Mouse (Mus musculus): ENCODE results near the gene Zfp821.

Zfp821 gene

DNA sequence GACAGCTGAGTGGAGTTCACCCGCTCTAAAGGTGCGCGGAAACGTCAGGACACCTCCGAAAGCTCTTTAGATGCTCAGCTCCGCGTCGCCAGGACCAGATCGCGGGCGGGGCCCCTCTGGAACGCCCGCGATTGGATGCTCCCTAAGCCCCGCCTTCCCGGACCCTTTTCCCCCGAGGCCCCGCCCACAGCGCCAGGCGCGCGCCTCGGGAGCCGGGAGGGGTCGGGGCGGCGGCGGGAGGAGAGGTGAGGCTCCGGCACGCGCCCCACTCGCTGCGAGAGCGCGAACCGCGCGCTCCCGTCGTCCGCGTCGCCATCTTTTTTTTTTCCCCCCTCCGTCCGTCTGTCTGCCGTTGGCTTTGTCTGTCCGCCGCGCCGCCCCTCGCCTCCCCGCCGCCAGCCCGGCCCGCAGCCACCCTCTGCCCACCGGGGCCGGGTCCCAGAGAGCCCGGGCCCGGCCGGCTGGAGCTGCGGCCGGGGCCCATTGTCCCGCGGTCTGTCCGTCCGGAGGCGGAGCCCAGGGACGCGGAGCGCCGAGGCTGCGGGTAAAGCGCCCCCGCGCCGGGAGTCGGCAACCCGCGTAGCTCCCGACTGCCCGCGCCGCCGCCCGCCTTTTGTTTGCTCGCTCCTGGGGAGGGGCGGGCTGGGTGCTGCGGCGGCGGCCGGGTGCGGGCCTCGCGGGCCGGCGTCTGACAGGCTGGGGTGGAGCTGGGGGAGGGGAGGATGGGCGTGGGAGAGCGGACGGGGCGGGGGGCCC, at the start of gene Zfp821:
Gene Zfp821 (plus strand): TSS at position 227 of the 756 bp plus-strand sequence.
- DNase-seq (ENCODE audit: low spot score): peak; percentile 93

GRCm38 (mm10) chr8:109656860-109657259, 48.5 kb upstream of the Zfp821 start:
- no peak for DNase-seq (ENCODE audit: low spot score)

DNA sequence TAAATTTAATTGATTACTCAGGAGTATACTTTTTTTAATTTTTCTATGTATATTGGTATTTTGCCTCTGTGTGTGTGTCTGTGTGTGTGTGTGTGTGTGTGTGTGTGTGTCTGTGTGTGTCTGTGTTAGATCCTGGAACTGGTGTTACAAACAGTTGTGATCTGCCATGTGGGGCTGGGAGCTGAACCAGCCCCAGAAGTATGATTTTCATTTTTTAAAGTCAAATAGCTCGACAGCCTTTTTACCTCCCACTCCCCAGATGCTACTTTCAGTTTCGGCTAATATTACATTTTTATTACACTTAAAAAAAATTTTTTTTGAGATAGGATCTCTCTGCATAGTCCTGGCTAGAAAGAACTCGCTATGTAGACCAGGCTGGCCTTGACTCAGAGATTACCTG, 43.0 kb upstream of the Zfp821 start:
- DNase-seq (ENCODE audit: low spot score): no peak

DNA sequence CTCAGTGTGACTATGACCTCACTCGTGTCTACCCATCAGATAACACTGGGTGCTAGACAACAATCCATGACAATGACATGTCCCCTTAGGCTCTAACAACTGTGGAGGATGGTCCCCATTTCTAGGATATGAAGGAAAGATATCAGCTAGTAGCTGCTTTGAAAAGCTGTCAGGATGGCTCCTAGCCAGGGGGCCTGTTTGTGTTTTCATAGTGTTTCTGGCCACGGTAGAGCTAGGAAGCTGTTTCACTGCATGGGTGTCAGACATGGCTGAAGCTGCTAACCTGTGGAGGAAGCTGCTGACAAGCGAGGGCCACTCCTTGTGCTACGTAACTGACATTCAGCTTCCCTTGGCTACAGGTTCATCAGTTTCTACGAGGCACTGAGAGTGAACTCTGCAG, 38.7 kb upstream of the Zfp821 start:
- no peak for DNase-seq (ENCODE audit: low spot score)

DNA sequence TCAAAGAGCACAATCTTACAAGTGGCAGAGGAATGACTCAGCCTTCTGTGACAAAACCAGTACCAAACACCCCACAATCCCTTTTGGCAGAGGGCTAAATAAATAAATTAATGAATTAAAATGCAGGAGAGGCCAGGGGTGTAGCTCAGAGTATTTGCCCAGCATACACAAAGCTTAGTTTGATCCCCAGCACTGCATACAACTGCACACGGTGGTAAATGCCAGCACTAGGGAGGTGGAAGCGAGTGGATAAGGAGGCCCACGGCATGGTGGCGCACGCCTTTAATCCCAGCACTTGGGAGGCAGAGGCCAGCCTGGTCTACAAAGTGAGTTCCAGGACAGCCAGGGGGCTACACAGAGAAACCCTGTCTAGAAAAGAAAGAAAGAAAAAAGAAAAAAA, 32.7 kb upstream of the Zfp821 start:
- no peak for DNase-seq (ENCODE audit: low spot score)

DNA sequence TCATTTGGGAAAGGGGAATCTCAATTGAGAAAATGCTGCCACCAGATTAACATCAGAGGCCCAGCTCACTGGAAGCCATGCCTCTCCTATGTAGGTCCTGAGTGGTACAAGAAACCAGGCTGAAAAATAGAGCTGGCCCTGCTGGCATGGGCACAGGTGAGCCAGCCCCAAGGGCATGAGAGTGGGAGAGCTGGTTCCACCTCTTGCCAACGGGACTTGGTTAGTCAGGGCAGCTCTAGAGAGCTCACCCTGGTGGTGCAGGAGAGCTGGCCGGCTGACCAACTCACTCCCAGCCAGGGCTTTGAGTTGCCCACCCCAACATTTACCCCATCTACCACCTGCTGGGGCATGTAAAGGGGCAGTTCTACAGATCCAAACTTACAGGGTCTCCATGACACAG, 31.8 kb upstream of the Zfp821 start:
- no peak for DNase-seq (ENCODE audit: low spot score)

DNA sequence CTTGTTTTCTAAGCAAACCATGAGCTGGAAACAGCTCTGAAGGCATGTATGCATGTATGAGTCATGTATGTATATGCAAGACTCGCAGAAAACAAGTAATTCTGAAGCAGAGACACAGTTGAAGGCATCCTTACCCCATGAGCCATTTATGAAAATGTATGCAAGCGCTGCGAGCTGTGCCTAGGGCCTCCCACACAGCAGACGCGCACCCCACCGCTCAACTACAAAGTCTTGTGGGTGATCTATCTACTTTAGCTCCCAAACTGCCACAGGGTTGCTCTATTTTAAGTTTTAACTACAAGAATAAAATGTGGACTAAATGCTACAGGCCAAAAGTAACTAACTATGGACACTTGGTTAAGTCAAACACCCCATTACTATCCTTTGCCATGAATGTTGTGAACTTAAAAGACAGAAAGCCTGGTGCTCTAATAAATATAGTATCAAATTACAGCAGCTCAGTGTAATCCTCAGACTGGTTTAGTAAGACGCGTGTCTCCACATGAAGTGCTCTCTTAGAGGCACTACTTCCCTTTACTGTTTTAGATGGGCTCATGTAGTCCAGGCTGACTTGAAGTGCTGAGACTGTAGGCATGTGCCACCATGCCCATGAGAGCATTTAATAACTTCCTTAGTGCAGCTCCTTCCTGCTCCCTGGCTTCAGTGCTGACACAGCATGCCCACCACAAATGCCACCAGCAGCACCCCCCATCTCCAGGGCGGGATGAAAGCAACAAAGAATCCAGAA, 29.3 kb upstream of the Zfp821 start:
- DNase-seq (ENCODE audit: low spot score): no peak

GRCm38 (mm10) chr8:109681535-109681934, 23.8 kb upstream of the Zfp821 start:
- DNase-seq (ENCODE audit: low spot score): no peak

DNA sequence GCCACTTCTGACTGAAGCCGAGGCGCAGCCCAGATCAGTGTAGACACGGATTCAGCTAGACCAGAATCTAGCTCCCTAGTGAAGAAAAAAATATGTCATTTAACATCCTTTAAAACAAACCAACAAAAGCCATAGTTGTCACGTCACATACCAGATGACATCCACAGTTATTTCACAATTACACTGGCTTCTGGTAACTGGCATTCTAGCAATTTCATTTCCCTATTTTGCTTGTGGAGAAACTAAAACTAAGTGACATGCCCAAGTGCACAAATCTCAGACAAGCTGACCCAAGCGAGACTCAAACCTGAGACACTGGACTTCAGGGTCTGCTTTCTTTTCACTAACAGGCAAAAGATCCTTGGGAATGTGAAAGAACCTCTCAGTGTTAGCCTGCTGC, 23.2 kb upstream of the Zfp821 start:
- no peak for DNase-seq (ENCODE audit: low spot score)

DNA sequence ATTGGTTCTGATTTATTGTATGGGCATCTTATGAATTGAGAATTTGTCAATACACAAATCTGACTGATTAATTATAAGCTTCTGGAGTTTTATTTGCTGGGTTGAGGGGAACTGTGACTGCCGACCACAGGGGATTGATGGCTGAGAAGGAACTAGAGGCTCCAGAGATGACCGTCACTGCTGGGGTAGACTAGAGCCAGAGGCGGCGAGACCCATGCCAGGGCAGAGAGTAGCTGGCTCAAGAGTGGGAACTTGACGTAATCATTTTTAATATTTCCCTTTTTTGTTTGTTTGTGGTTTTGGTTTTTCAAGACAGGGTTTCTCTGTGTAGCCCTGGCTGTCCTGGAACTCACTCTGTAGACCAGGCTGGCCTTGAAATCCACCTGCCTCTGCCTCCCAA, 18.1 kb upstream of the Zfp821 start:
- DNase-seq (ENCODE audit: low spot score): no peak

DNA sequence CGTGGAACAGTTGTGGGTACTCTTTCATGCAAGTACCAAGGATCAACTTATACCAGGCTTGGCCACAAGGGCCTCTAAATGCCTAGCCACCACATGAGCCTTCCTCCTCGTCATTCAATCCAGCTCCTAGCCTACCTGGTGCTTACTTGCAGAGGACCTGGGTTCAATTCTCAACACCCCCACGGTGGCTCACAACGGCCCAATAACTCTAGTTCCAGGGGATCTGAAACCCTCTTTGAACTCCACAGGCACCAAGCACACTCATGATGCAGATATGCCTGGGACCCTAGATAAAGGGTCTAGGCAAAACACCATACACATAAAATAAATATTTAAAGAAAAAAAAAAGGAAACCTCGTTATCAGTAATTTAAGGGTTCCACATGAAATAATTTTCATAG, 13.6 kb upstream of the Zfp821 start:
- DNase-seq (ENCODE audit: low spot score): no peak

DNA sequence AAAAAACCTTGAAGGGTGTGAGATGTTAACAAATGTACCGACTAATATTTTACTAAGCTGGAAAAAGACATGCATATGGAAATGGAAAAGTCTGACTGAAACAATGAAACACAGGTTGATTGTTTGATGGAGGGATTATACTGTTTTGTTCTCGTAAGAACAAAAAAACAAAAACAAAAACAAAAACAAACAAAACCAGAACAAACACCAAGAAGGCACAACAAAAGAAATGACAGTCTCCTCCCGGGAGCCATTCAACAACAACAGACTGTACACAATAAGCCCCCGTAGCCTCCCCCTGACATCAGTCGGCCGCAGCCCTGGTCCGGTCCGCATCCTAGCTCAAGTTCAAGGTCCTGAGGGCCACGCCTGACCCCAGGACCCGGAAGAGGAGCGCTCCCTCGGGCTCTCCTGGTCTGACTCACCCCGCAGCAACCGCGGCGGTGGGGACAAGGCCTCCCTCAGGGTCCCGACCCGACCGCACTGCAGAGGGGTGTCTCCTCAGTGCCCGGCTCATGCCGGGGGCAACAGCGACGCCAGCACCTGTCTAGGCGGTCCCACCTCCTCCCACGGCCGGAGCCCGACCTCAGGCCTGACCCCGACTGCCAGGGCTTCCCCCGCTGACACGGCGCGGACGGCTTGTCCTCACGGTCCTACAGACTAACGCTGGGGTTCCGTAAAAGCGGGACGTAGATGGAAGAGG, 12.8 kb upstream of the Zfp821 start:
- DNase-seq (ENCODE audit: low spot score): peak; percentile 36

- DNase-seq (ENCODE audit: low spot score): peak; percentile 98
Observed at GRCm38 (mm10) chr8:109693146-109693900, 12.0 kb upstream of the Zfp821 start, which contains the start of gene Ist1. TSS of gene Ist1 (minus strand) at chr8:109693260.

GRCm38 (mm10) chr8:109694154-109694553, 11.2 kb upstream of the Zfp821 start:
- no peak for DNase-seq (ENCODE audit: low spot score)

GRCm38 (mm10) chr8:109697754-109698153, 7.6 kb upstream of the Zfp821 start:
- no peak for DNase-seq (ENCODE audit: low spot score)

DNA sequence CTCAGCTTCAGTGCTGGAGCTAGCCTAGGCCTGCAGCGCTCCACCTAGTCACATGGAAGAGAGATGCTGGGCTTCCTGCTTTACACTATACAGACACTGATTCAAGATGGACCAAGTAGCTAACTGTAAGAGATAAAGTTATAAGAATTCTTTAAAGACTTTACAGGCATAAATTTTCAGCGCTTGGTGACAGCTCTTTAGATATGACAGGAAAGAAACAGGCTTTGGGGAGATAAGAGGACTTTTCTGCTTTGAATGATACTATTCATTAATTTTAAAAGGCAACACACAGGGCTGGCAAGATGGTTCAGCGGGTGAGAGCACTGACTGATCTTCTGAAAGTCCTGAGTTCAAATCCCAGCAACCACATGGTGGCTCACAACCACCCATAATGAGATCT, 6.9 kb upstream of the Zfp821 start:
- no peak for DNase-seq (ENCODE audit: low spot score)

DNA sequence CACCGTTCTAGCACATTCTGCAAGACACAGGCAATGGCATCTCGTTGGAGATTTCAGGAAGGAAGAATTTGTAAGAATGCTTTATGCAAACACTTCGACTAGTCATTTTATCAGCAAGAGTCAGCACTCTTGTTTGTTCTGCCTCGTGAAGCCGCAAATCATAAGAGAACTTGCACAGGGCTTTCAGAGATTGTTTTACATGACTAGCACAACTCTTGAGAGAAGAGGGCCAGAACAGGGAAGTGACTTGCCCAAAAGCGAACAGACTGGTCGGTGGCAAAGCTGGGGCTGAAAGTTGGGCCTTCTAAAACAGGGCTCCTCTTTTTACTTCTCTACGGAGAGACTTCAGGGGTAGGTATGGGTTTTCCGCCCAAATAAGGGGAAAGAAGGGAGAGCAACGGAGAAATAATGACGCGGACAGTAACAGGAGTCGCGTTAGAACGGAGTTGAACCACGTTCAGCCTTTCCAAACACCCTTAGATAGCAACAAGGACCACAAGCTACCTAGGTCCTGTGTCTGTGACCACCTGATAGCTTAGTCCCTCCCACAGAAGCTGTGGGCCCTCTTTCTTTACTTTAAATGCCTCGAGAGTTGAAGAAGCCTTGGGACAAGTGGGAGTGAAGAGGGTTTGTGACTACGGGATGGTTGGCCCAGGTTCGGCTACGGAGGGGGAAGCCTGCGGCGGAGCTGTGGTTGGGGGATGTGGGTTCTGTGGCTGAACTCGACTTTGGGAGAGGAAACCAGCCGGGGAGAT, 604 bp upstream of the Zfp821 start:
- DNase-seq (ENCODE audit: low spot score): peak; percentile 76

DNA sequence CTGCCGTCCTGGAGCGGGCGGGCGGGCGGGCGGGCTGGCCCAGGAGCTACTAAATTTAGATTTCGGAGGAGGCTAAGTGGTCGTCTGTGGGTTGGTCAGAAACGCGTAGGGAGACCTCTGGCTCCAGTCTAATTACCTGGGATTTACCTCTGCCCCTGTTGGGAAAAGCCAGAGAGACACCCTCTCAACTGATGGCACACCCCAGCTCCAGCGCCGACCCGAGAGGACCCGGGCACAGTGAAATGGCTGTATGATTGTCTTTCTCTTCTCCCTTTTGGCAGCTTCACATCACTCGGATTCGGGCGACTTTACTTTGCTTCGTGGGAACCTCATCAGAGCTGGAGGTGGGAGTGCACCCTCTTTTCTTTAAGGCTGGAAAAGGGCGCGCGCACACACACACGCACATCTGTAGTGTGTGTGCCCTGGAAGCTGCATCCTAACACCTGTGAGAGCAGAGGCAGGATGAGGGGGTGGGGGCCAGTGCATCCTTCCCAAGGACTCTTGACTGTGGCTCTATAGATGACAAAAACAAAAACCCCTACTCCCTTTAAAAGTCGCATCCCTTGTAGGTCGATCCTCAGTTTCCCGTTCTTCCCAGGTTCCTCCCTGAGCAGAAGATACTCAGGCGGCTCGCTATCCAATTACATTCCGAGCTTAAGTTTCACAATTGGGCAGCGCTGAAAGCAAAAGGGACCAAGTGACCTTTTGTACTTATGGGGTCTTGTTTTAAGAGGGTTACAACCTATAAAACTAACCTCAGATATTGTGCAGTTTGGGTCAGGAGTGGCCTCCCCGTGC, 929 bp downstream of the Zfp821 start:
- DNase-seq (ENCODE audit: low spot score): no peak

DNA sequence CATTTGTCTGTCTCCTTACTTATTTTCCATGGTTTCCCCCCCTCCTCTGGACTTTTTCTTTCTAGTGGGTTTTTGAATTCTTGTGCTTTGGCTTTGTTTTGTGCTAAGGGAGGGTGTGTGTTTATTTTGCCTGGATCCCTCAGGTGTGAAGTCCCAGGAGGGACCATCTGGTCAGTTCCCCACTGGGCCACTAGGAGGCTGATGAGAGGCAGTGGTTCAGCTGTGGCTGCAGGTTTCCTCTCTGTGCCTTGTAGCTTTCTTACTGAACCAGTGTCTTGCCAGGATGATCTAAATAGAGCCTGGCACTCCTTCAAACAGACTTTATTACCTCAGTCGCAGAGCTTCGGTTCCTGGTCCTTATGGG, 1.5 kb downstream of the Zfp821 start:
- peak; percentile 84 for DNase-seq (ENCODE audit: low spot score)

DNA sequence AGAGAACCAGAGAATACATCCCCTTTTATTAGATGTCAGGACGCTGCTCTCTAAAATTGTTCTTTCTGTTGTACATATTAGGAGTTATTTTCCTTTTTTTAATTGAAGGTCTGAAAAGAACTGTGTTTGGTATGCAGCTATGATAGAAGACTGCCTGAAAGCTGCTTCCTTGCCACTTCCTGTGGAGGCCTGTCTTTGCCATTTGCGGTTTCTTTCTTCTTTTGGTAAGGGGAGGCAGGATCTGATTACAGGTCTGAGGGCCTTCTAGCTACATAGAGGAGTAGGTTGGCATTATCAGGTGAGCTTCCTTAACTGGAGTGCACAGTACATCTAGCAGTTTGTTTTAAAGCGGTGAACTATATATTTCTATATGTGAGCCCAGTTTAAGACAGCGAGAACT, 2.6 kb downstream of the Zfp821 start:
- DNase-seq (ENCODE audit: low spot score): no peak

- DNase-seq (ENCODE audit: low spot score): no peak
Observed at GRCm38 (mm10) chr8:109712521-109712920, 7.2 kb downstream of the Zfp821 start.
